Mouse (Mus musculus) CH12.LX (cell line): ENCODE data around the gene Gdap2.

ENCODE experiments used
- CTCF ChIP-seq, 2 experiments: IDR thresholded peaks in 1 of 2; conservative IDR thresholded peaks in 1 of 2; 2 replicates each; pipeline ENCODE4 v1.5.1; 2011 to 2012; ENCODE audit warnings: low read depth in 2 of 2, low read length in 2 of 2, improper control_type of control experiment in 1 of 2, inconsistent platforms in 1 of 2, mild to moderate bottlenecking in 1 of 2, moderate library complexity in 1 of 2
- EP300 ChIP-seq: IDR thresholded peaks from 2 replicates; pipeline ENCODE4 v1.6.1; 2011; ENCODE audit warnings: low read length, improper control_type of control experiment
- GABPA ChIP-seq: IDR thresholded peaks from 2 replicates; pipeline ENCODE4 v1.6.1; 2012; ENCODE audit warnings: low read depth, low read length, improper control_type of control experiment, inconsistent platforms; ENCODE audit not compliant: insufficient replicate concordance
- HCFC1 ChIP-seq: IDR thresholded peaks from 2 replicates; pipeline ENCODE4 v1.6.1; 2012; ENCODE audit warnings: low read depth, mild to moderate bottlenecking, inconsistent platforms, low read length, improper control_type of control experiment
- MAX ChIP-seq: IDR thresholded peaks from 2 replicates; pipeline ENCODE4 v1.6.1; 2011; ENCODE audit warnings: low read length, improper control_type of control experiment
- POLR2A ChIP-seq: IDR thresholded peaks from 2 replicates; pipeline ENCODE4 v1.6.1; 2011; ENCODE audit warnings: low read depth, mild to moderate bottlenecking, improper control_type of control experiment, low read length
- ZMIZ1 ChIP-seq: IDR thresholded peaks from 2 replicates; pipeline ENCODE4 v1.6.1; 2012; ENCODE audit warnings: low read depth, mild to moderate bottlenecking, inconsistent platforms, low read length, improper control_type of control experiment
- ZNF384 ChIP-seq: IDR thresholded peaks from 2 replicates; pipeline ENCODE4 v1.6.1; 2012; ENCODE audit warnings: low read depth, low read length, improper control_type of control experiment, inconsistent platforms

- TF ChIP-seq CTCF (conservative IDR thresholded peaks at IDR 0.05 in 1 of 2, IDR thresholded peaks at IDR 0.05 in 1 of 2; ENCODE audit: low read depth in 2 of 2, low read length in 2 of 2) (no peak), EP300 (no peak), HCFC1 (no peak), POLR2A (no peak), GABPA (no peak), ZNF384 (no peak), ZMIZ1 (no peak), MAX (no peak)
These were observed 39.4 kb downstream of the Gdap2 start for GRCm38 (mm10) chr3:100201554-100201953.
